Mouse (Mus musculus) midbrain, embryonic 13.5 days (tissue): ENCODE data around the gene Romo1. TPM values are rescaled to one million over a fixed set of nuclear protein-coding genes. Genes with fewer than 3 reads are reported as not detected.

ENCODE experiments used
- ATAC-seq: fragments of 200-750 bp; cut with Nextera tagmentation; 2 replicates; pipeline ENCODE4 v1.8.0; 2017; ENCODE audit warnings: mild to moderate bottlenecking, moderate TSS enrichment, moderate library complexity
- H3K27ac ChIP-seq: fragments of 300-500 bp; sonication (generic); 2 replicates; pipeline ENCODE4 v1.5.1; 2015; ENCODE audit warnings: inconsistent platforms, mild to moderate bottlenecking, moderate library complexity
- H3K27me3 ChIP-seq: fragments of 300-500 bp; sonication (generic); 2 replicates; pipeline ENCODE4 v1.6.1; 2015; ENCODE audit warnings: mild to moderate bottlenecking, inconsistent platforms
- H3K36me3 ChIP-seq: fragments of 300-500 bp; sonication (generic); 2 replicates; pipeline ENCODE4 v1.6.1; 2015; ENCODE audit warnings: mild to moderate bottlenecking, inconsistent platforms
- H3K4me1 ChIP-seq: fragments of 300-500 bp; sonication (generic); replicated peaks from 2 replicates; pipeline ENCODE4 v1.6.1; 2015; ENCODE audit warnings: inconsistent platforms
- H3K4me2 ChIP-seq: fragments of 300-500 bp; sonication (generic); replicated peaks from 2 replicates; pipeline ENCODE4 v1.6.1; 2015; ENCODE audit warnings: moderate library complexity, mild to moderate bottlenecking, inconsistent platforms
- H3K4me3 ChIP-seq: fragments of 300-500 bp; sonication (generic); replicated peaks from 2 replicates; pipeline ENCODE4 v1.5.1; 2015; ENCODE audit warnings: mild to moderate bottlenecking, inconsistent platforms
- H3K9ac ChIP-seq: fragments of 300-500 bp; sonication (generic); replicated peaks from 2 replicates; pipeline ENCODE4 v1.6.1; 2015; ENCODE audit warnings: mild to moderate bottlenecking, inconsistent platforms
- H3K9me3 ChIP-seq: fragments of 300-500 bp; sonication (generic); 2 replicates; pipeline ENCODE4 v1.6.1; 2016; ENCODE audit warnings: mild to moderate bottlenecking, inconsistent platforms
- WGBS: fragments of 180-500 bp; shearing (Covaris S2); methylation state at CpG from one replicate; pipeline ENCODE4 v1.1.7; 2015; 5-methylcytosine and 5-hydroxymethylcytosine counted together
- polyA plus RNA-seq: library from polyadenylated mRNA; unstranded; fragments of >200 nt; fragmentation: Nextera tagmentation; extraction: Ambion mirVana; gene quantifications from 2 replicates; pipeline ENCODE4 v1.2.1, GENCODE M21; 2015

Romo1 gene
- polyA plus RNA-seq, 1 experiment from 2014 or later, result 434 TPM

DNA sequence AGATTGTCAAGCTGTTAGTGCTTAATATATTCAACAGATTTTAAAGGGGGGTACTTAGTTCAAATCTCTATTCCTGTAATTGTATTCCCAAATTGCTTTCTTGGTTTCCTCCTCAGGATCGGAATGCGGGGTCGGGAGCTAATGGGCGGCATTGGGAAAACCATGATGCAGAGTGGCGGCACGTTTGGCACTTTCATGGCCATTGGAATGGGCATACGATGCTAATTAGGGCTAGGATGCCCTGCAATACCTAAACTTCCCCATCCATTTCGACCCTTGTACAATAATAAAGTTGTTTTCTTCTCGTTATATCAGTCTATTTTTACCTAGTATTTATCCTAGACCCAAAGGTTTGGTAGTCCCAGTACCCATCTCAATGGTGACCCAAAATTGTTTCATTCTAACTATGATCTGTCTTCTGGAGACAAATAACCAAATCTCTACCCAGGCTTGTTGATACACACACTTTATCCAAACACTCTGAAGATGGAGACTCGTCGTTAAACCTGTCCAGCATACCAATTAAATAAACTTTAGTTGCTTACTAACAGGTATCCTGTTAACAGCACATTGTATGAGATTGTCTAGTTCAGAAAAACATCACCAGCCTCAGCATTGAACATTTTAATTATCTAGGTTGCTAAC is 1.8 kb downstream of the Romo1 start:
- 63% methylated on average over 11 of the region's 11 CpGs for WGBS
- H3K36me3 ChIP-seq, result peaks cover 36% of the 10 kb centered on the region
- H3K4me3 ChIP-seq, result peak overlapping the region; percentile 85; the same call in 1 of the 2 replicates
- H3K9me3 ChIP-seq, result no peaks in the 10 kb centered on the region
- no peak for ATAC-seq
- H3K9ac ChIP-seq, result no peak overlapping the region; the same call in 1 of the 2 replicates
- peaks cover 19% of the 10 kb centered on the region for H3K4me1 ChIP-seq
- peak overlapping the region; percentile 76 for H3K4me2 ChIP-seq
- no peaks in the 10 kb centered on the region for H3K27me3 ChIP-seq
- no peak overlapping the region for H3K27ac ChIP-seq

DNA sequence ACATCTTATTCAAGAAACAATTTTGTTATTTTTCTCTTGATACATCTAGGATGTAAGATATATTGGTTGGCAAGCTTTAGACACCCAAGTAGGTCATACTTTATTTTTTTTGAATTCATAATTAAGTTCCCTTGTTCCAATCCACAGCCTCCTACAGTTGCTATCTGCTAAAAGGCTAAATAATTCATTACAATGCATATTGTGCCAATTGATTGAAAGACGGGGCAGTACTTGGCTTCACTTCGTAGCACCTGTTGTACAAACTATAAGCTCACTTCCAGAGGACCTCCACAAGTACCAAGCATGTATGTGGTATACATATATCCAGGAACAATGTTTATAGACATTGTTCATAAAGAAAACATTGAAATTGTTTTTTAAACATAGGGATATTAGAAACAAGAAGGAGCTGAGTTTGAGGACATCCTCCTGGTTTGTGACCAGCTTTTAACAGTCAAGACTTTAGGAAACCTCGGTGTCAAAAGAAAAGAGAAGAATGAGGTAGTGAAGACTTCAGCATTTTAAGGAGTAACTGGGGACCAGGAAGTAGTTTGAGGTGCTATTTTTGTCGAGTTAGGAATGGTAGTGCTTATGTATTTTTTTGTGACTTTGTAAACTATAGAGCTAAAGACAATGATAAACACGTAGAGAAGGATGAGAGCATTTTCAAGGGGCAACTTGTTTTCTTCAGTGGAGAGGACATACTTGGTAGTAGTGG is 2.6 kb downstream of the Romo1 start:
- Histone ChIP-seq H3K27me3 (no peaks in the 10 kb centered on the region), H3K36me3 (peaks cover 34% of the 10 kb centered on the region), H3K4me1 (peaks cover 19% of the 10 kb centered on the region), H3K9me3 (no peaks in the 10 kb centered on the region), H3K9ac (no peak overlapping the region), H3K4me2 (no peak overlapping the region), H3K27ac (no peak overlapping the region), H3K4me3 (no peak overlapping the region)
- 73% methylated on average over 5 of the region's 5 CpGs for WGBS
- ATAC-seq, result no peak

GRCm38 (mm10) chr2:156147316-156147915 is 3.6 kb downstream of the Romo1 start:
- Histone ChIP-seq H3K4me1 (peaks cover 19% of the 10 kb centered on the region), H3K36me3 (peaks cover 34% of the 10 kb centered on the region), H3K27ac (no peak overlapping the region), H3K4me2 (no peak overlapping the region), H3K27me3 (no peaks in the 10 kb centered on the region), H3K9ac (no peak overlapping the region), H3K4me3 (no peak overlapping the region), H3K9me3 (no peaks in the 10 kb centered on the region)
- no peak for ATAC-seq
- WGBS, result 88% methylated on average over 3 of the region's 3 CpGs

DNA sequence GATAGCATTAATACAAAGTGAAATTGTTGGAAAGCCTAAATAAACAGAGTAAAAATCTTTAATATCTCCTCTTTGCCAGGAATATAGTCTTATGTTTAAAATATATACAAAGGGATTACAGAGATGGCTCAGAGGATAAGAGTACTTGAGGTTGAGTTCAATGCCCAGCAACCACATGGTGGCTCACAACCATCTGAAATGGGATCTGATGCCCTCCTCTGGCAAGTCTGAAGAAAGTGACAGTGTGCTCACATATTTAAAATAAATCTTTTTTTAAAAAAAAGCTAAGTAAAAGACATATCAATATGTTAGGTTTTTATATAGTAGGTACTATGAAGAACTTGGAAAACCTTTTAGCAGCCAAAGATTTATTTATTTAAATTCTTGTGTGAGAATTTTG is 7.7 kb downstream of the Romo1 start:
- H3K4me2 ChIP-seq, result no peak overlapping the region
- H3K27ac ChIP-seq, result no peak overlapping the region
- H3K36me3 ChIP-seq, result peaks cover 56% of the 10 kb centered on the region
- no peaks in the 10 kb centered on the region for H3K9me3 ChIP-seq
- no peak for ATAC-seq
- no peaks in the 10 kb centered on the region for H3K27me3 ChIP-seq
- no peak overlapping the region for H3K9ac ChIP-seq
- no peak overlapping the region for H3K4me3 ChIP-seq
- H3K4me1 ChIP-seq, result no peaks in the 10 kb centered on the region

DNA sequence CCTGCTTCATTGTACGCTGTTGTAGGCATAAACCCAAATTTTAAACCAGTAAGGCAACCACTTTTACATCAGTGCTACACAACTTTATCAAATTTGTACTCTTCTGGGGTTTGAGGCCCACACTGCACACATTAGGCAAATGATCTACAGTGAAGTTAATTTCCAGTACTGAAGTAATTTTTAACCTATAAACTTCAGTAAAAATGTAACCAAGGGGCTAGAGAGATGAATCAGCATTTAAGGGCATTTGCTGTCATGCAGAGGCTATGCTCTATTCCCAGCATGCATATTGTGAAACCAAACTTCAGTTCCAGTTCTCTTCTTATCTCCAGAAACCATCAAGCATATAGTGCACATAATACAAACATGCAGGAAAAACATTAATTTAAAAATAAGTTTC is 21.6 kb downstream of the Romo1 start:
- no peak overlapping the region for H3K9ac ChIP-seq
- no peak overlapping the region for H3K4me3 ChIP-seq
- H3K4me1 ChIP-seq, result no peaks in the 10 kb centered on the region
- no peaks in the 10 kb centered on the region for H3K27me3 ChIP-seq
- no peaks in the 10 kb centered on the region for H3K9me3 ChIP-seq
- H3K36me3 ChIP-seq, result peaks cover 77% of the 10 kb centered on the region
- no peak overlapping the region for H3K4me2 ChIP-seq
- ATAC-seq, result no peak
- H3K27ac ChIP-seq, result no peak overlapping the region
- WGBS, result 94% methylated on average over 1 of the region's 1 CpGs

DNA sequence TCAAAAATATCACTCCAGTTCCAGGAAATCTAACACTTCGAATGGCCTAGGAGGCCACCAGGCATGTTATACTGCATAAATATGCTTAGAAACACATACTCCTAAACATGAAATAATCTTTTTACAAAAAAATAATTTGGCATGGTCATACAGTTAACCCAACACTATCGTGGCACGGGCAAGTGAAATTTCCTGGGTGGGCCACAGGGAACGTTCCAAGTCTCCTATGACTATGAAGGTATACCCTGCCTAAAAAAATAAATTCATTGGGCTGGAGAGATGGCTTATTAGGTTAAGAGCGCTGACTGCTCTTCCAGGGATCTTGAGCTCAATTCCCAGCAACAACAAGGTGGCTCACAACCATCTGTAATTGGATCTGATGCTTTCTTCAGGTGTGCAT is 22.7 kb downstream of the Romo1 start:
- Histone ChIP-seq H3K4me1 (no peaks in the 10 kb centered on the region), H3K4me2 (no peak overlapping the region), H3K27ac (no peak overlapping the region), H3K36me3 (peaks cover 82% of the 10 kb centered on the region), H3K9ac (no peak overlapping the region), H3K27me3 (no peaks in the 10 kb centered on the region), H3K9me3 (no peaks in the 10 kb centered on the region), H3K4me3 (no peak overlapping the region)
- no peak for ATAC-seq
- WGBS, result 98% methylated on average over 5 of the region's 5 CpGs

DNA sequence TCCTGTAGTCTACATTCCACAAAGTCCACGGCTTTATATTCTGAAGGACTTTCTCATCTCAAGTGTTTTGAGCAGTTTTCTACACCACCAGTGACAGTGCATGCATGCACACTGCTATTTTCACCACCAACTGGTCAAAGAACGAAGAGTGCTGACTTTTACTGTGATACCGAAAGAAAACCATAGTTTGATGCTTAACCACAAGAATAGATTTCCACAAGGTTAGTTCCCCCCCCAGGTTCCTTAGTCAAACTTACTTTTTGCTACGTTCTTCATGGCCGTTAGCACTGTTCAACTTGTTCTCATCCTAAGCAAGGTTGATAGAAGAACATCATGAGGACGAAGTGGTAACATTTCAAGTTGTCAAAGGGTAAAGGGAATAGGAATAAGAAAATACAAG is 33.2 kb downstream of the Romo1 start:
- Histone ChIP-seq H3K4me2 (0 out of 2 replicates have a peak overlapping the region, but pooled peaks have one; percentile 7), H3K27me3 (no peaks in the 10 kb centered on the region), H3K9me3 (no peaks in the 10 kb centered on the region), H3K27ac (no peak overlapping the region), H3K36me3 (peaks cover 35% of the 10 kb centered on the region), H3K4me3 (no peak overlapping the region), H3K4me1 (peaks cover 47% of the 10 kb centered on the region), H3K9ac (no peak overlapping the region)
- WGBS, result 91% methylated on average over 6 of the region's 6 CpGs
- ATAC-seq, result no peak

GRCm38 (mm10) chr2:156177651-156178050 is 33.8 kb downstream of the Romo1 start:
- H3K27ac ChIP-seq, result no peak overlapping the region
- peaks cover 31% of the 10 kb centered on the region for H3K36me3 ChIP-seq
- H3K4me1 ChIP-seq, result peaks cover 47% of the 10 kb centered on the region
- no peaks in the 10 kb centered on the region for H3K9me3 ChIP-seq
- H3K27me3 ChIP-seq, result no peaks in the 10 kb centered on the region
- peak overlapping the region; percentile 46 for H3K4me2 ChIP-seq
- 79% methylated on average over 7 of the region's 7 CpGs for WGBS
- H3K4me3 ChIP-seq, result peak overlapping the region; percentile 99
- ATAC-seq, result no peak
- no peak overlapping the region for H3K9ac ChIP-seq

DNA sequence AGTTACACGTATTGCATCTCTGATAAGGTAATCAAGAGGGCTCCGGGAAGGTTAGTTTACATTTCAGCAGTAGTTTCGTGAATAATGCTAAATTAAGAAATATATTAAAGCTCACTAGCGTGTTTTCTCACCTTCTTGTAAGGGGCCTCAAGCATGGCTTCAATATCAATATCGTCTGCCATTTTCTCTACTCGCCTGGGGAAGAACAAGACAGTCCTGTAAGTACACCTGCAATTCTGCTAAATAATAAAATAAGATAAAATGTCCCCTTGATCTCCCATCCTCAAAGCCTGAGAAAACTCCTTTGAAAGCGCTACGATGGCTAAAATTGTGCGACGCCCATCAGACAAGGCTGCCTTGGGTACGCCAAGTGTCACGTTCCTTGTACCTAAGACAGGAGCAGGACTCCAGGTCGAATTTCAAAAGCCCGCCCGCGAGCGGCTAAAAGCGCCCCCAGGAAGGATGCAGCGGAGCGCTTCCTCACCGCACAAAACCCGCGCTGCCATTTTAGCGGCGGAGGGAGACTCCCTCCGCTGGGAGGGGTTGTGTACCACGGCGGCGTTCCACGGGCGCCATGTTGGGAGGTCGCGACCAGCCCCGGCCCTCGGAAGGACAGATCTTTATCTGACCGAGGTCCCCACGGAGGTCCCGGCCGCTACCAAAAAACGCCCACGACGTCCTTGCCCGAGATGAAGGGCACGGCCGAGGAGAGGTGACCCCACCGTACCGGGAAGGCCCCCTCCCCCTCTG is 35.4 kb downstream of the Romo1 start:
- Histone ChIP-seq H3K9ac (peak overlapping the region; percentile 100), H3K4me2 (peak overlapping the region; percentile 88), H3K27me3 (no peaks in the 10 kb centered on the region), H3K4me1 (peaks cover 43% of the 10 kb centered on the region), H3K9me3 (no peaks in the 10 kb centered on the region), H3K36me3 (peaks cover 20% of the 10 kb centered on the region), H3K27ac (peak overlapping the region; percentile 98), H3K4me3 (peak overlapping the region; percentile 99)
- WGBS, result 2% methylated on average over 47 of the region's 47 CpGs
- peak; percentile 27 for ATAC-seq

GRCm38 (mm10) chr2:156179796-156180093 is 35.9 kb downstream of the Romo1 start:
- Histone ChIP-seq H3K4me3 (peak overlapping the region; percentile 99), H3K4me2 (peak overlapping the region; percentile 88; the same call in 1 of the 2 replicates), H3K36me3 (peaks cover 18% of the 10 kb centered on the region), H3K27ac (peak overlapping the region; percentile 98), H3K9ac (peak overlapping the region; percentile 100), H3K27me3 (no peaks in the 10 kb centered on the region), H3K4me1 (peaks cover 42% of the 10 kb centered on the region), H3K9me3 (no peaks in the 10 kb centered on the region)
- ATAC-seq, result 0 out of 2 replicates have a peak, but pooled peaks have one; percentile 24
- WGBS, result 1% methylated on average over 29 of the region's 41 CpGs

DNA sequence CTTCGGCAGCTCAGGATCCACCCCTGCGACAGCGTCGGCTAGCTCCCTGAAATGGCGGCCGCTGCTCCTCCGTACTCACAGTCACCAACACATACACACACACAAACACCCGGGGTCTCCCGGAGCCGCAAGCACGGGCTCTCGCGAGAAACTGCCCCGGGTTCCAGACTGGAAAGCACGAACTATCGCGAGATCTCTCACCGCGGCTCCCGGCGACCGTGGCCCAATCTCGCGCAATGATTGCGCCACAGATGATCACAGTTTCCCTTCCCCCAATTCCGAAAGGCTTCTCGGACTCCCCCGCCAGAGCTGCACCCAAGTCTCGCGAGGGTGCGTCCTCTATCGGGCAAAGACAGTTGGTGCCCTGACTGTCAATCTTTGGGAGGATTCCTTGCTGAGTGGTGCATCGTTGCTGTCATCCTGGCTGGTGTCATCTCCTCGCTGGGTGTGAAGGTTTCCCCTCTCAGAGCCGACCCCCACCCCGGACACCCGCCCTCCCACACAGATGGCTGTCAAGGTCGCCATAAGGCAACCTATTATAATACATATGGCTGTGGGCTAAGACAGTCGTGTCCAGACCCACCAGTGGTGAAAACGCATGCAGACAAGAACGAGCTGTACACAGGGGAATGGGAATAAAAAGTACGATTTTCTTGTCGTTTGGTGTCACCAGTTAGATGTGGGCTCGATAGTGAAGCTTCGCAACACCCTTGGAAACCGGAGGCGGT is 36.4 kb downstream of the Romo1 start, which contains the start of gene Rbm39:
TSS of gene Rbm39 (minus strand) at position 145 of the 728 bp plus-strand sequence.
- Histone ChIP-seq H3K36me3 (peaks cover 18% of the 10 kb centered on the region), H3K9ac (peak within 1 kb of the TSS; percentile 100), H3K4me1 (peaks cover 39% of the 10 kb centered on the region), H3K27ac (peak within 1 kb of the TSS; percentile 98), H3K9me3 (no peaks in the 10 kb centered on the region), H3K4me3 (peak within 1 kb of the TSS; percentile 99), H3K27me3 (no peaks in the 10 kb centered on the region), H3K4me2 (peak within 1 kb of the TSS; percentile 88)
- under 1% methylated on average over 47 of the region's 47 CpGs for WGBS
- ATAC-seq, result peak; percentile 97
